Mouse (Mus musculus) intestine, embryonic 14.5 days (tissue): ENCODE results near the gene Krt26. TPM values are rescaled to one million over a fixed set of nuclear protein-coding genes. Genes with fewer than 3 reads are reported as not detected.

ENCODE experiments used
- ATAC-seq: fragments of 200-750 bp; cut with Nextera tagmentation; replicated peaks from 2 replicates; pipeline ENCODE4 v1.8.0; 2017; ENCODE audit warnings: low read depth, moderate number of reproducible peaks, moderate TSS enrichment, moderate library complexity; ENCODE audit not compliant: low FRiP score, low TSS enrichment
- DNase-seq: peaks from one replicate; pipeline ENCODE4 v3.0.0-alpha.2; 2018; ENCODE audit warnings: low spot score
- H3K27ac ChIP-seq: fragments of 300-500 bp; sonication (generic); 2 replicates; pipeline ENCODE4 v1.5.1; 2014; ENCODE audit warnings: low read depth, mild to moderate bottlenecking, control low read depth
- H3K27me3 ChIP-seq: fragments of 300-500 bp; sonication (generic); replicated peaks from 2 replicates; pipeline ENCODE4 v1.6.1; 2014; ENCODE audit warnings: low read length, control low read depth; ENCODE audit not compliant: control insufficient read depth, insufficient read depth
- H3K36me3 ChIP-seq: fragments of 300-500 bp; sonication (generic); 2 replicates; pipeline ENCODE4 v1.6.1; 2014; ENCODE audit warnings: low read length, control low read depth; ENCODE audit not compliant: control insufficient read depth, insufficient read depth
- H3K4me1 ChIP-seq: fragments of 300-500 bp; sonication (generic); replicated peaks from 2 replicates; pipeline ENCODE4 v1.6.1; 2014; ENCODE audit warnings: low read length, control low read depth, mixed read lengths; ENCODE audit not compliant: control insufficient read depth, insufficient read depth
- H3K4me2 ChIP-seq: fragments of 300-500 bp; sonication (generic); 2 replicates; pipeline ENCODE4 v1.6.1; 2014; ENCODE audit warnings: low read length
- H3K4me3 ChIP-seq: fragments of 300-500 bp; sonication (generic); 2 replicates; pipeline ENCODE4 v1.5.1; 2014; ENCODE audit warnings: low read depth, low read length, control low read depth, mixed read lengths
- H3K9ac ChIP-seq: fragments of 300-500 bp; sonication (generic); 2 replicates; pipeline ENCODE4 v1.6.1; 2014; ENCODE audit warnings: mild to moderate bottlenecking, low read length
- H3K9me3 ChIP-seq: fragments of 300-500 bp; sonication (generic); 2 replicates; pipeline ENCODE4 v1.6.1; 2016; ENCODE audit warnings: low read length, control low read depth; ENCODE audit not compliant: control insufficient read depth
- WGBS: fragments of 180-500 bp; shearing (Covaris S2); extraction: QIAGEN DNeasy Blood & Tissue Kit; methylation state at CpG from one replicate; pipeline ENCODE4 v1.1.7; 2014; 5-methylcytosine and 5-hydroxymethylcytosine counted together
- polyA plus RNA-seq: library from polyadenylated mRNA; unstranded; fragments of >200 nt; fragmentation: Nextera tagmentation; extraction: Ambion mirVana; gene quantifications from 2 replicates; pipeline ENCODE4 v1.2.1, GENCODE M21; 2014

The Krt26 gene
- polyA plus RNA-seq, 1 experiment from 2014 or later: 0.04 TPM

DNA sequence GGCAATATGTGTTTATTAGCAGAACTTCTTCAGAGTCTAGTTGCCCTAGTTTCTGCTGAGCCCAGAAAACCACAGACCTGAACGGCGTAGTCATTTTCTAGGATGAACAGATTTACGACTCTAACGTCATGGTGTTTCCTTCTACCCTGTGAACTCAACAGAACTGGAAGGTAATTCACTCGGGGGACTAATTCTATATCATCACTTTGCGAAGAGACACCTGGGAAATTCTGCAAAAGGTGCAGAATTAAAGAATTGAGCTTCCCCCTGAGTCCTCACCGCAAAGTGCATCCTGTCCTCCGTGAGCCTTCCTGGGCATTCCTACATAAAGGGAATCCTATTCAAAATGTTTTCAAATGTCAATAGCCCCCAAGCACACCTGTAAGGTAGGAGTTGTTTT, 23.7 kb upstream of the Krt26 start:
- 81% methylated on average over 8 of the region's 8 CpGs for WGBS
- H3K4me1 ChIP-seq: no peaks in the 10 kb centered on the region
- H3K4me3 ChIP-seq: no peak overlapping the region
- H3K27me3 ChIP-seq: no peaks in the 10 kb centered on the region
- DNase-seq (no peak), ATAC-seq (no peak)
- no peak overlapping the region for H3K9ac ChIP-seq
- H3K4me2 ChIP-seq: no peak overlapping the region
- H3K27ac ChIP-seq: no peak overlapping the region
- H3K36me3 ChIP-seq: no peaks in the 10 kb centered on the region
- no peaks in the 10 kb centered on the region for H3K9me3 ChIP-seq

GRCm38 (mm10) chr11:99351004-99351403, 13.2 kb upstream of the Krt26 start, which contains the start of gene Krt27:
Gene Krt27 (minus strand): TSS chr11:99351104.
- H3K9ac ChIP-seq: no peak within 1 kb of the TSS
- H3K4me1 ChIP-seq: no peaks in the 10 kb centered on the region
- no peak within 1 kb of the TSS for H3K4me3 ChIP-seq
- no peak within 1 kb of the TSS for H3K4me2 ChIP-seq
- 66% methylated on average over 12 of the region's 12 CpGs for WGBS
- DNase-seq (no peak), ATAC-seq (no peak)
- no peaks in the 10 kb centered on the region for H3K27me3 ChIP-seq
- H3K9me3 ChIP-seq: no peaks in the 10 kb centered on the region
- no peaks in the 10 kb centered on the region for H3K36me3 ChIP-seq
- no peak within 1 kb of the TSS for H3K27ac ChIP-seq

GRCm38 (mm10) chr11:99339299-99339847, 1.6 kb upstream of the Krt26 start:
- H3K27ac ChIP-seq: no peak overlapping the region
- H3K4me2 ChIP-seq: no peak overlapping the region
- no peaks in the 10 kb centered on the region for H3K9me3 ChIP-seq
- ATAC-seq (no peak), DNase-seq (no peak)
- no peaks in the 10 kb centered on the region for H3K27me3 ChIP-seq
- WGBS: 81% methylated on average over 11 of the region's 11 CpGs
- H3K4me3 ChIP-seq: no peak overlapping the region
- no peaks in the 10 kb centered on the region for H3K4me1 ChIP-seq
- no peaks in the 10 kb centered on the region for H3K36me3 ChIP-seq
- no peak overlapping the region for H3K9ac ChIP-seq

DNA sequence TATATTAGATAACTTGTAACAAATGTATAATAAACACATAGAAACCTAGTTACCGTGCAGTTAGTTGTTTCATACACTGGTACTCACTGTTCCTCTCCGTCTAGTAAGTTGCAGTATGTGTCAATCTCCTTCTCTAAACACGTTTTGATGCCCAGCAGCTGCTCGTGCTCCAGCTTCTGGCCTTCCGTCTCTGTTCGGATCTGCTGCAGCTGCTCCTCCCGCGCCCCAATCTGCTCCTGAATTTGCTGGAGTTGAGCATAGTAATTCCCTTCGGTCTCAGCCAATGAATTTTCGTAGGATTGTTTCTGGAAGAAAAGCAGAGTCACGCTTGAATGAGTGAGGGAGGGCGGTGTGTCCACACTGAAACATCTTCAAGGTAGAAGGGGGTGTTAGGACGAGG, 4.3 kb downstream of the Krt26 start:
- Histone ChIP-seq H3K9me3 (no peaks in the 10 kb centered on the region), H3K36me3 (no peaks in the 10 kb centered on the region), H3K4me2 (no peak overlapping the region), H3K27me3 (no peaks in the 10 kb centered on the region), H3K9ac (no peak overlapping the region), H3K27ac (no peak overlapping the region), H3K4me3 (no peak overlapping the region), H3K4me1 (no peaks in the 10 kb centered on the region)
- DNase-seq (no peak), ATAC-seq (no peak)
- WGBS: 52% methylated on average over 13 of the region's 13 CpGs

GRCm38 (mm10) chr11:99329655-99330054, 8.1 kb downstream of the Krt26 start:
- WGBS: 41% methylated on average over 2 of the region's 2 CpGs
- Histone ChIP-seq H3K4me3 (no peak overlapping the region), H3K9ac (no peak overlapping the region), H3K4me2 (no peak overlapping the region), H3K27me3 (no peaks in the 10 kb centered on the region), H3K36me3 (no peaks in the 10 kb centered on the region), H3K27ac (no peak overlapping the region), H3K9me3 (no peaks in the 10 kb centered on the region), H3K4me1 (no peaks in the 10 kb centered on the region)
- DNase-seq (no peak), ATAC-seq (no peak)

- H3K36me3 ChIP-seq: no peaks in the 10 kb centered on the region
- 90% methylated on average over 11 of the region's 11 CpGs for WGBS
- ATAC-seq: no peak
These were observed 14.9 kb downstream of the Krt26 start, which contains the start of gene Krt25 for GRCm38 (mm10) chr11:99322851-99323250. Gene Krt25 (minus strand): TSS chr11:99322951.

GRCm38 (mm10) chr11:99321094-99321493, 16.7 kb downstream of the Krt26 start:
- ATAC-seq: no peak
- H3K4me3 ChIP-seq: no peak overlapping the region

More at GRCm38 (mm10) chr11:99322851-99323250, 14.9 kb downstream of the Krt26 start, which contains the start of gene Krt25:
- Histone ChIP-seq H3K4me3 (no peak within 1 kb of the TSS), H3K27me3 (no peaks in the 10 kb centered on the region), H3K4me2 (no peak within 1 kb of the TSS), H3K27ac (no peak within 1 kb of the TSS), H3K9ac (no peak within 1 kb of the TSS), H3K9me3 (no peaks in the 10 kb centered on the region), H3K4me1 (no peaks in the 10 kb centered on the region; the same call in 1 of the 2 replicates)
- DNase-seq: no peak

DNA sequence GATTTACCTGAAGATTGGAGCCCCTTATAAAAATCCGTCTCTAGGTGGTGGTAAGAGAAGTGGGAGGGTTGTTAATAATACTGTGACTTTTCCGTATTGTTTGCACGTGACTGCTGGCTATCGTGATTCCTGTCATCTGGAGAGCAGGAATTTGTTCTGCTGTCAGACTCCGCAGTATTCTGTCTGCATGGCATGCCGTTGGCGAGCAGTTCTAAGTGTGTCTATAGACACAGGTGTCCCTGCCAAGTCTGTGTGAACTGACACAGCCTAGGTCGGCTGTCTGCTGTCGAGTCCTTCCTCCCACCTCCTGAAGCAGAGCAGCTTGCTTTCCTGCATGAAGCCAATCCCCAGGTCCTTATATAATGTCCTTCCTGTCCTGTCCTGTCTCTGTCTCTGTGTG, 18.6 kb downstream of the Krt26 start:
- no peak overlapping the region for H3K4me3 ChIP-seq
- no peak for ATAC-seq

More at GRCm38 (mm10) chr11:99321094-99321493, 16.7 kb downstream of the Krt26 start:
- Histone ChIP-seq H3K27ac (no peak overlapping the region), H3K9ac (no peak overlapping the region), H3K36me3 (no peaks in the 10 kb centered on the region), H3K27me3 (no peaks in the 10 kb centered on the region), H3K4me1 (peaks cover 6% of the 10 kb centered on the region; the same call in 1 of the 2 replicates), H3K9me3 (no peaks in the 10 kb centered on the region), H3K4me2 (no peak overlapping the region)
- DNase-seq: no peak
- WGBS: 90% methylated on average over 14 of the region's 14 CpGs

DNA sequence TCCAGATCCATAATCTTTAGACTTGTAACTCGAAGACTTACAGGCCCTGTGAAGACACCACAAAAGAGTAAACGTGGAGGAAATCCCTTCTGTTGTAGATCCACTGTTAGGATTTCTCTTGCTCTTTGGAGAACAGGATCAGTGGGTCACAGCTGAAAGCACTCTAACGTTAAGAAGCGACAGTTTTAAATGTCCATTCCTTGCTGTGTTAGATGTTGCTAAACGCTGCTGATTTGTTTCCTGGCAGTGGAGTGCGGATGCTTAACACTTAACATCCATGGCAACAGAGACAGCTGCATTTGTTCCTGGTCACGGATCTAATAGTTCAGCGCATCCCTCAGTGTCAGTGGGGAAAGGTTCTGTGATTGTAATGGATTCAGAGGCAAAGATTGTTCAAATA, 21.2 kb downstream of the Krt26 start:
- Histone ChIP-seq H3K9me3 (no peaks in the 10 kb centered on the region), H3K4me3 (no peak overlapping the region), H3K4me1 (peaks cover 13% of the 10 kb centered on the region; the same call in 1 of the 2 replicates), H3K27me3 (no peaks in the 10 kb centered on the region), H3K27ac (no peak overlapping the region; the same call in 1 of the 2 replicates), H3K36me3 (no peaks in the 10 kb centered on the region), H3K4me2 (no peak overlapping the region), H3K9ac (no peak overlapping the region)
- ATAC-seq (no peak), DNase-seq (no peak)
- 43% methylated on average over 8 of the region's 8 CpGs for WGBS

More for the DNA sequence above, 18.6 kb downstream of the Krt26 start:
- WGBS: 37% methylated on average over 9 of the region's 9 CpGs
- no peaks in the 10 kb centered on the region for H3K9me3 ChIP-seq
- H3K27me3 ChIP-seq: no peaks in the 10 kb centered on the region
- H3K27ac ChIP-seq: no peak overlapping the region
- no peak overlapping the region for H3K4me2 ChIP-seq
- no peak for DNase-seq
- no peaks in the 10 kb centered on the region for H3K36me3 ChIP-seq
- H3K9ac ChIP-seq: no peak overlapping the region
- peaks cover 6% of the 10 kb centered on the region; the same call in 1 of the 2 replicates for H3K4me1 ChIP-seq
